Mouse (Mus musculus) lung, postnatal 25 days (tissue): ENCODE results near the gene Sun5.

Experiments used
- DNase-seq: peaks from one replicate; pipeline ENCODE4 v3.0.0; 2022; ENCODE audit warnings: low spot score

The Sun5 gene

DNA sequence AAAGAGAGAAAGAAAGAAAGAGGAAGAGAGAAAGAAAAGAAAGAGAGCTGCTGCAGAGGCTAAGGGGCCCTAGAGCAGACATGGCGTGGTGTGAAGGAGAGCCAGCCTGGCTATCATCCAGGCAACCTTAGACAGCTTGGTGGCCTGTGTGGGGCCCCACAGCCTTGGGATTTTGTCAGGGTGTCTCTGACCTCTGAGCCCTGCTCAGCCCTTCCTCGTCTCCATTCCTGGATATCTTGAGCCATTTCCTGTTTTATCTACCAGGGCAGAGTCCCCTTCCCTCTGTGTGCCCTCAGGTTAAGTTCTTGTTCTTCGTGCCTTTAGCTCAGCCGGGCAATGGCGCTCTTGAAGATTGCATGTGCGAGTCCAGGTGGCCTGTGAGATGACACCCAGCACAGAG is 62.0 kb downstream of the Sun5 start:
- no peak for DNase-seq

DNA sequence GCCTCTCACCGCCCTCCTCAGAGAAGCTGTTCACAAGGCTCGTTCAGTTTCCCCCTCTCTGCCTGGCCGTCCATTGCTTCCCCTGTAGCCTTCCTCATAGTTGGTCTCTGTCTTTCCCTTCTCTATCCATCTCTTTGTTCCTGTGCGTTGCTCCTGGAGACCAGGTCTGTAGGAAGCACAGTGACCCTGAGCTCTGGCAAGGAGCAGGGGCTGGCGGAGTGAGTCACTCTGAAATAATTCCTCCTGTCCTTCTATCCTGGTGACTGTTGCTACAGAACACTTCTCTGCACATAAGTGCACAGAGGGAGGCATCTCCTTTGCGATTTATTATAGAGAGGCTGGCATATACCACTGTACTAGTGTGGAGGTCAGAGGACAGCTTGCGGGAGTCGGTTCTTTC is 62.7 kb downstream of the Sun5 start:
- no peak for DNase-seq

DNA sequence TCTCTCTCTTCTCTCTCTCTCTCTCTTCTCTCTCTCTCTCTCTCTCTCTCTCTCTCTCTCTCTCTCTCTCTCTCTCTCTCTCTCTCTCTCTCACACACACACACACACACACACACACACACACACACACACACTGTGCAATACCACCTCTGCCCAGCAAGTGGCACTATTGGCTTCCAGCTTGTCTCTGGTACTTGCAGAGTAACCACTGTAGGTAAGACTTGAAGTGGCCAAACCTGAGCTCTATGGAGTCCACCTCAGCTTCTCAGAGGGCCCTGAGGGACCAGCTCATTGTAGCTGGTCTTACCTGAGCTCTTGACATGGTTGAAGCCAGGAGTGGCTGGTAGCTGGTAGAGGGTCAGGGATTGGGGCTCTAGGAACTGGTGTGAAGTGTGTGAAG is 63.4 kb downstream of the Sun5 start:
- DNase-seq: peak; percentile 12
